Mouse (Mus musculus) mature B cell (primary cell): Measurements from ENCODE around the gene Cenpx.
"Not testable (repeated sequence)": the region's sequence is repeated elsewhere in the genome, so short reads cannot be mapped to it uniquely, and the experiment has no call there.

Experiments used
- in situ Hi-C: fragments of 300-500 bp; cut with MboI; formaldehyde crosslinking; loops from 2 replicates; pipeline ENCODE4 v1.14.3; 2019

The Cenpx gene

GRCm38 (mm10) chr11:120697741-120698140 is 15.8 kb downstream of the Cenpx start:
- in situ Hi-C loops, result no loop called here

- in situ Hi-C loops, result no loop called here
Measured at GRCm38 (mm10) chr11:120696568-120696967, 17.0 kb downstream of the Cenpx start.

- in situ Hi-C loops, result no loop called here
Measured at GRCm38 (mm10) chr11:120695641-120696040, 17.9 kb downstream of the Cenpx start.

- in situ Hi-C loops, result no loop called here
Measured at GRCm38 (mm10) chr11:120695184-120695583, 18.4 kb downstream of the Cenpx start.

GRCm38 (mm10) chr11:120693461-120693860 is 20.1 kb downstream of the Cenpx start:
- in situ Hi-C loops, result no loop called here

- in situ Hi-C loops, result no loop called here
Measured at GRCm38 (mm10) chr11:120692471-120693011, 21.0 kb downstream of the Cenpx start.

- in situ Hi-C loops, result no loop called here
Measured at GRCm38 (mm10) chr11:120689365-120689764, 24.2 kb downstream of the Cenpx start.

- in situ Hi-C loops, result no loop called here
Measured at GRCm38 (mm10) chr11:120686650-120687272, 26.8 kb downstream of the Cenpx start.

GRCm38 (mm10) chr11:120684660-120685059 is 28.9 kb downstream of the Cenpx start:
- in situ Hi-C loops, result no loop called here

- in situ Hi-C loops, result no loop called here
Measured at GRCm38 (mm10) chr11:120684086-120684485, 29.5 kb downstream of the Cenpx start.

GRCm38 (mm10) chr11:120683536-120683935 is 30.0 kb downstream of the Cenpx start:
- in situ Hi-C loops, result no loop called here

- in situ Hi-C loops, result no loop called here
Measured at GRCm38 (mm10) chr11:120682683-120683082, 30.9 kb downstream of the Cenpx start.

- in situ Hi-C loops, result no loop called here
Measured at GRCm38 (mm10) chr11:120679909-120680308, 33.6 kb downstream of the Cenpx start.

GRCm38 (mm10) chr11:120676951-120677350 is 36.6 kb downstream of the Cenpx start:
- in situ Hi-C loops, result no loop called here

- in situ Hi-C loops, result not testable (repeated sequence)
Measured at GRCm38 (mm10) chr11:120675875-120676274, 37.7 kb downstream of the Cenpx start.

- in situ Hi-C loops, result loop anchor here (5.0 kb wide), 1 partner anchor 41 kb away; the partner anchor contains the start of gene Mafg
Measured at GRCm38 (mm10) chr11:120673594-120674122, 39.9 kb downstream of the Cenpx start.

GRCm38 (mm10) chr11:120672687-120673593 is 40.6 kb downstream of the Cenpx start, which contains the start of gene Aspscr1:
TSS of gene Aspscr1 (plus strand) at chr11:120672973.
- in situ Hi-C loops, result loop anchor here (5.0 kb wide), 1 partner anchor 41 kb away; the partner anchor contains the start of gene Mafg

GRCm38 (mm10) chr11:120666617-120667016 is 46.9 kb downstream of the Cenpx start:
- in situ Hi-C loops, result no loop called here

GRCm38 (mm10) chr11:120665406-120665805 is 48.1 kb downstream of the Cenpx start:
- in situ Hi-C loops, result no loop called here

GRCm38 (mm10) chr11:120663714-120664113 is 49.8 kb downstream of the Cenpx start:
- in situ Hi-C loops, result no loop called here

- in situ Hi-C loops, result no loop called here
Measured at GRCm38 (mm10) chr11:120662759-120663158, 50.8 kb downstream of the Cenpx start.

- in situ Hi-C loops, result no loop called here
Measured at GRCm38 (mm10) chr11:120661076-120661460, 52.5 kb downstream of the Cenpx start, which contains the start of gene Notum. TSS of gene Notum (minus strand) at chr11:120661175.
